Mouse (Mus musculus) cerebellum, postnatal 14 days (tissue): Measurements from ENCODE around the gene Pappa.

Experiments used
- DNase-seq, 2 experiments: peaks; one replicate each; pipeline ENCODE4 v3.0.0; 2021; ENCODE audit warnings: mixed read lengths in 2 of 2

Gene Pappa

GRCm38 (mm10) chr4:65123741-65124224 lies at the start of gene Pappa:
Pappa (plus strand) TSS chr4:65124174.
- peak; percentile 6 to 15 for DNase-seq

- DNase-seq: peak; percentile 5 to 48
Measured at GRCm38 (mm10) chr4:65077906-65078615, 45.9 kb upstream of the Pappa start.

- DNase-seq: no peak
Measured at GRCm38 (mm10) chr4:65086864-65087263, 37.1 kb upstream of the Pappa start.

- no peak for DNase-seq
Measured at GRCm38 (mm10) chr4:65087592-65087991, 36.4 kb upstream of the Pappa start.

- DNase-seq: peak; percentile 28 to 37
Measured at GRCm38 (mm10) chr4:65092191-65092590, 31.8 kb upstream of the Pappa start.

GRCm38 (mm10) chr4:65120329-65120728 lies 3.6 kb upstream of the Pappa start:
- DNase-seq: no peak

GRCm38 (mm10) chr4:65122841-65123240 lies 1.1 kb upstream of the Pappa start:
- peak; percentile 14 to 21 for DNase-seq

- peak in 1 of 2 experiments; percentile 32 for DNase-seq
Measured at GRCm38 (mm10) chr4:65124369-65125151, 586 bp downstream of the Pappa start.

GRCm38 (mm10) chr4:65125341-65126332 lies 1.7 kb downstream of the Pappa start:
- DNase-seq: peak; percentile 65 to 73

- peak; percentile 66 to 79 for DNase-seq
Measured at GRCm38 (mm10) chr4:65126451-65127290, 2.7 kb downstream of the Pappa start.

- DNase-seq: peak; percentile 47 to 59
Measured at GRCm38 (mm10) chr4:65127291-65127590, 3.3 kb downstream of the Pappa start.

- peak; percentile 11 for DNase-seq
Measured at GRCm38 (mm10) chr4:65132657-65133056, 8.7 kb downstream of the Pappa start.

GRCm38 (mm10) chr4:65134358-65134757 lies 10.4 kb downstream of the Pappa start:
- DNase-seq: no peak

GRCm38 (mm10) chr4:65135109-65135508 lies 11.1 kb downstream of the Pappa start:
- DNase-seq: no peak

- no peak for DNase-seq
Measured at GRCm38 (mm10) chr4:65136541-65136940, 12.6 kb downstream of the Pappa start.

GRCm38 (mm10) chr4:65146936-65147335 lies 23.0 kb downstream of the Pappa start:
- no peak for DNase-seq

- no peak for DNase-seq
Measured at GRCm38 (mm10) chr4:65153601-65154000, 29.6 kb downstream of the Pappa start.

GRCm38 (mm10) chr4:65156231-65156630 lies 32.3 kb downstream of the Pappa start:
- DNase-seq: no peak

GRCm38 (mm10) chr4:65158651-65159050 lies 34.7 kb downstream of the Pappa start:
- DNase-seq: peak; percentile 43 to 45

GRCm38 (mm10) chr4:65159481-65159880 lies 35.5 kb downstream of the Pappa start:
- peak; percentile 17 to 31 for DNase-seq

- no peak for DNase-seq
Measured at GRCm38 (mm10) chr4:65163698-65164097, 39.7 kb downstream of the Pappa start.
